Mouse (Mus musculus): Measurements from ENCODE around the gene Tfrc.

GRCm38 (mm10) chr16:32636331-32636730, 27.6 kb downstream of the Tfrc start:
- TF ChIP-seq CTCF (conservative IDR thresholded peaks at IDR 0.05 in 1 of 2, IDR thresholded peaks at IDR 0.05 in 1 of 2; ENCODE audit: low read depth in 2 of 2, low read length in 2 of 2) (no peak), NELFE (IDR thresholded peaks at IDR 0.05; ENCODE audit: low read depth, low read length) (no peak), JUN (IDR thresholded peaks at IDR 0.05; ENCODE audit: insufficient read depth, low read depth, low read length) (no peak), BHLHE40 (IDR thresholded peaks at IDR 0.05; ENCODE audit: low read depth, low read length) (no peak), HCFC1 (IDR thresholded peaks at IDR 0.05; ENCODE audit: low read depth, low read length) (no peak), E2F4 (IDR thresholded peaks at IDR 0.05; ENCODE audit: insufficient replicate concordance, low read depth, low read length) (no peak), EP300 (IDR thresholded peaks at IDR 0.05; ENCODE audit: low read length) (no peak)
